Mouse (Mus musculus): Measurements from ENCODE around the gene Lnpk.

Gene Lnpk

DNA sequence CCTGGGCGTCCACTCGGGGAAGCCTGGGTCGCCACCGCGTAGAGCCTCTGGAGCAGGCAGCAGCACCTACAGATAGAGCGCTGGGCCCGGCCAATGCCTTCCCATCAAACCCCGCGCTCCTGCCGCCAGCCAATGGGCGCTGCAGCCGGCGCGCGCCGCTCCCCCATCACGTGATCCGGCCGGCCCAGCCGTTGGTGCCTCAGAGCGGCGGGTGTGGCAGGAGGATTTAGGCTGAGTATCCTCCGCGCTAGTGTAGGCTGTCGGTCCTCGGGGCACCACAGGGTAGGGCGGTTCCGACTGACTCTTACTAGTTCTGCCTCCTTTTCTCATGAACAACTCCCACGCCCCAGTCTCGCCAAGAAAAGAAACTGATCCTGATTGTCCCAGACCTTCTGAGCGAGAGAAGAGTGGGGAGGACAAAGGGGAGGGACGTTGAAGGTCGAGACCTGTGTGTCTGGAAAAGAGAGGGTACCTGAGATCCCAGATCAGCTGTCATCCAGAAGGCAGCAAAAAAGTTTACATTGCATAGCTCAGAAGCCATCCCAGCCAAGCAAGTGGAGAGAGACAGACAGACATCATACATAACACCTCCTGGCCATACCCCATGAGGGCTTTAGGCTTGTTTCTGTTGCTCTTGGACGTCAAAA, at the start of gene Lnpk:
Gene Lnpk, minus strand, starts transcription at position 593 of the 647 bp plus-strand sequence.
- DNase-seq (ENCODE audit: low read depth in 1 of 2, low spot score in 2 of 2), result peak; percentile 63 to 81

DNA sequence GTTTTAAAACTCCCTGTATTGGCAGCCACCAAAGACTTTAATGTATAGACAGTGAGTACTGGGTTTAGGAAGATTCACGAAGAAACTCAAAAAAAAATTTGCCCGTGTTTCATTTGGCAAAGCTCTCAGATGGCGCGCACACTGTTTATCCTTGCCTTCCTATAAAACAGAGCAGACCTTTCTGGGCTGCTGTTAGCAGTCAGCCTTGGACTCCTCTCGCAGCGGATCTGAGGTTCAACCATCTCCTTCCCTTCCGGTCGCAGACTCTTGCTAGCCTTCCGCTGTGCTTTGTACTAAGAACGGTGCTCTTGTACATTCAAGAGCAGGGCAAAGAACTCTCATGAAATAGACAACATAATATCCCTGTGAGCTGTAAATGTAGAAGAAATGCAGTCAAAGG, 41.1 kb upstream of the Lnpk start:
- no peak for DNase-seq (ENCODE audit: low read depth in 1 of 2, low spot score in 2 of 2)

DNA sequence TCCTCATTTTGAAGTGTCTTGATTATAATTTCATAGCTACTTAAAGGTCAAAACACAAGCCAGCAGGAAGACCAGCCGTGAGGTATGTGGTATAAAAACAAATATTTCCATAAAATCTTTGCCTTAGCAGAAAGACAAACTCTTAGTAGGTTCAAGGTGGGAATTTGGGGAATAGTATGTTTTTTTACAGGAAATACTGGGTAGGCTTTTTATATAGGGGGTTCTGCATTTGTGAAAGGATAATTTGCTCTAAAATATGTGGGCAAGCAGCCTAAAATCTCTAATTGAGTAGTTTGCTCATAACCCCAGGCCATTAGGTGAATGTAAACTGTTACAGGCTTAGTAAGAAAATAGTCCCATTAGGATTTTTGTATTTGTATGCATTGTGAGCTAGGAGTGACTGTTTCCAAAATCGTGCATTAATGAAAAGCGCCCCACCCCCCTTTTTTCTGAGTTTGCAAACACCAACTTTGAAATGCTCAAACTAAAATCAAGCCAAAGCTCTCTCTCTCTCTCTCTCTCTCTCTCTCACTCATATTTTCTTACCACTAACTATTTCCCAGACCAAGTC, 40.5 kb upstream of the Lnpk start:
- no peak for DNase-seq (ENCODE audit: low read depth in 1 of 2, low spot score in 2 of 2)

DNA sequence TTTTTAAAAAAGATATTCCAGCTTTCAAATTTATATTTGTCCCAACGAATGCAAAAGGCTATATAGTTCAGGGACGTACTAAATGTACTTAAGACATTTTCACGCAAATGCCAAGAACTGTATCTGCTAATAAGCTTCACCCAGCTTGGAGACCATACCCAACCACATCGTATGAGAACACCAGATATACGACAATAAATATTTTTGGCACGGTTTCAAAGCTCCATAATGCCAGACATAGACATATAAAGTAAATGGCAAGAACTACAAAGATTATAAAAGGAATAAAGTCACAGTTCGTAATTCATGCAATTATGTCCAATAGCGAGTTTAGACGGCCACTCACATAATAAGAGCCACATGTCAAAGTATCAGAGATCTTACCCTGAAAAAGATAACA, 38.5 kb upstream of the Lnpk start:
- no peak for DNase-seq (ENCODE audit: low read depth in 1 of 2, low spot score in 2 of 2)

DNA sequence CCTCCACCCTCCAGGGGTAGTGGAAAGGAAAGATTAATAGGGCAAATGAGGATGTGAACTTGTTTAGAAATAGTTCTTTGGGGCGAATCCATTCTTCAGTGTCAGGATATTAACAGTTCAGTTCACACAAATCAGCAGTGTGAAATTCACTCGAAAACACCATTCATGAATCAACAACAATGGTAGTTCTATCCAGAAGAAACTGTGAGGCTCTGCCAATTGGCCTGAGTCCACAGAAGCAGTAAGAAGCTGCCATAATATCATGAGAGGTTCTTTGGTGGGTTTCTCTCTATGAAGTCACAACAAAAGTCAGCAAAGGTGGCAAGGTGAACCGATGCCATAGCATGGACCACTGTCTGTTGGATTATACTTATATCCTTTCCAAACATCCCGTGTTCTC, 32.2 kb upstream of the Lnpk start:
- DNase-seq (ENCODE audit: low read depth in 1 of 2, low spot score in 2 of 2), result no peak

DNA sequence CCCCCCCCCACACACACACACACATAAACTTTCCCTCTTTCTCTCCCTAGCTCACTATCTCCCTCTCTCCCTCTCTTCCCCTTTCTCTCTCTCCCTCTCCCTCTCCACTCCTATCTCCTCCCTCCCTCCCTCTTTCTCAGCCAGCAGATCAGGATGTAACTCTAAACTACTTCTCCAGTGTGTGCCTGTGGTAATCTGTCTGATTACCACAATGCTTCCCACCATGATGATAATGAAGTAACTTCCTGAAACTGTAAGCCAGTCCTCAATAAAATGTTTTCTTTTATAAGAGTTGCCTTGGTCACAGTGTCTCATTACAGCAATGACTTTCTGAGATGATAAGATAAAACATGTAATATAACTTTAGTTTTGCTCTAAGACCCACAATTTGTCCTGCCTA, 30.1 kb upstream of the Lnpk start:
- no peak for DNase-seq (ENCODE audit: low read depth in 1 of 2, low spot score in 2 of 2)

DNA sequence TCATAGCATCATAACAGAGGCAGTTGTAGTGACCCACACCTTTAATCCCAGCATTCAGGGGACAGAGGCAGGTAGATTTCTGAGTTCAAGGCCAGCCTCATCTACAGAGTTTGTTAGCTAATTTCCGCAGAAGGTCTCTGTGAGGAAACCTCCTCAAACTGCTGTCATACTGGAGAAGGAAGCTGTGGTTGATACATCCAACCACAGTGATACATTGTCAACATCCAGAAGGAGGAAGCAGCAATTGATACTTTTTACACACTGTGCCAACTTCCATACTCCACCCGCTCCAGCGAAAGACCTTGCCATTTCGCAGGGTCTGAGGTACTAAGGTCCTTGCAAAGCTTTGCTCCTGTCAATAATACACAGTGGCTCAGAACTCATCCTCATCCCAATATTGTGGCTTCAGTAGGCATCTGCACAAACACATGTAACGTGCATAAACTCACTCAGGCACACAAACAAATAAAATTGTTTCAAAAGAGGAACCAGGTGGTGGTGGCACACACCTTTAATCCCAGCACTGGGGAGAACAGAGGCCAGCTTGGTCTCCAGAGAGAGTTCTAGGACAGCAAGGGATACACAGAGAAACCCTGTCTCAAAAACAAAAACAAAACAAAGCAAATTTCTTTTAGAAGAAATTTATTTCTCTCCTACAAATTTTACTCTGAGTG, 27.0 kb upstream of the Lnpk start:
- peak; percentile 3 to 18 for DNase-seq (ENCODE audit: low read depth in 1 of 2, low spot score in 2 of 2)

DNA sequence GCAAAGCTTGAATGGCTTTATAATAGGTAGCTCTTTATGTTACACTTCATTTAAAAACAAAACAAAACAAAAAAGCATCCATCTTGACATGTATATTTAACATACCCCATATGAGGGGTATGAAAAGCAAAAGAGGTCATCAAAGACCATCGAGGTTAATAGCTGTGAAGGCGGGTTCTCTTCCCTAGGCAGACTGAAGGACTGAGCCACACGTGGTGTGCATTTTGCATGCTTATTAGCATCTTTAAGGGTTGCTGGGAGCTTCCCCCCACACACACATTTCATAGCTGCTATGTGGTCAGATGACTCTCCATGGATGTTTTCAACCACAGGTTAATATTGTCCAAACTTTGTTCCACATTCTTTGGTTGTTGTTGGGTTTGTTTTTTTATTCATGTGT, 24.8 kb upstream of the Lnpk start:
- no peak for DNase-seq (ENCODE audit: low read depth in 1 of 2, low spot score in 2 of 2)

DNA sequence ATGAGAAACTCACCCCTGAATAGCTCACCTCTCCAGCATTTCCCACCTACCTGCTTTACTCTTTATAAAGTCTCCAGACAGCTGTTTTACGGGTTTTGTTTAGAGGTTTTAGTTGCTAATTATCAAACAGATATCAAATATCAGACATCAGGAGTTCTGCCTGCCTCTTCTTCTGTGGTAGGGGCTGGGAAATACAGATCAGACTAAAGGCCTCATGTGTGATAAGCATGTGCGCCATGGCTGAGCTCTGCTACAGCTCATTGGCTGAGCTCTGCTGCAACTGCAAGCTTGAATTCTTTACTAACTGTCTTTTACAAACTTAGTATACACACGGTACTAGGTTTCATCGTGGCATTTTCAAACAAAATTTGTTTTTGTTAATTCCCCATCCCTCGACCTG, 23.2 kb upstream of the Lnpk start:
- DNase-seq (ENCODE audit: low read depth in 1 of 2, low spot score in 2 of 2), result no peak

DNA sequence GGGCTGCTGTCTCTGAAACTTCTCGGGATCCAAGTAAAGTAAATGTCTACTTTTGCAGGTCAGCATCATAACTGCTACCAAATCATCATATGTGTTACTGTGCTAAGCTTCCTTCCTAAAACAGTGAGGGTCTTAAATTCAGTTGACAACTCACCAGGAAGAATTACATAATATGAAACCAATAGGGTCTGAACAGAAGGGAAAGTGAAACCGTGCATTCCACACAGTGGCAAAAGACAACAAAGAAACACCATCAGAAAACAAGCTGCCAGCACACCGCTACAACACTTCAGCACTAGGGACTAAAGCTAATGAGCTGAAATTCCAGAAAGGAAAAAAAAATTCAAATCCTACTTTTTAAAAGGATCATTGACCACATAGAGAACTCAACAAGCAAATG, 17.9 kb upstream of the Lnpk start:
- no peak for DNase-seq (ENCODE audit: low read depth in 1 of 2, low spot score in 2 of 2)

DNA sequence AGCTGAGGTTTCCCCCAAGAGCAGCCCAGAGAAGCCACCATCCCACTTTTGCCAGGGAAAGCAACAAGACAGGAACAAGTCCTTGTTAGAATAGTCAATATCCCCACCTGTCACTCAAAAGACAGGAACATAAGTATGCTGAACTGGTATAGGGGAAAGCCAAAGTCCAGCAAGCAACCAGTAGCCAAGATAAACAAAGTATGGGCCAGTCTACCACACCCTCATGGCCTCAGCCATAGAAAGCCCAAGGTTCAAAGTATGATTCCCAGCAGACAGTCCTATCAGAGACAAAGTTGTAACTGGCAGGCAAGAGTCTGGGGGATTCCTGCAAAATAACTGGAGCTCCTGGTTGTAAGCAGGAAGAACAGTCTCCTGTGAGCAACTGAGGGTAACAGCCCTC, 16.9 kb upstream of the Lnpk start:
- no peak for DNase-seq (ENCODE audit: low read depth in 1 of 2, low spot score in 2 of 2)

DNA sequence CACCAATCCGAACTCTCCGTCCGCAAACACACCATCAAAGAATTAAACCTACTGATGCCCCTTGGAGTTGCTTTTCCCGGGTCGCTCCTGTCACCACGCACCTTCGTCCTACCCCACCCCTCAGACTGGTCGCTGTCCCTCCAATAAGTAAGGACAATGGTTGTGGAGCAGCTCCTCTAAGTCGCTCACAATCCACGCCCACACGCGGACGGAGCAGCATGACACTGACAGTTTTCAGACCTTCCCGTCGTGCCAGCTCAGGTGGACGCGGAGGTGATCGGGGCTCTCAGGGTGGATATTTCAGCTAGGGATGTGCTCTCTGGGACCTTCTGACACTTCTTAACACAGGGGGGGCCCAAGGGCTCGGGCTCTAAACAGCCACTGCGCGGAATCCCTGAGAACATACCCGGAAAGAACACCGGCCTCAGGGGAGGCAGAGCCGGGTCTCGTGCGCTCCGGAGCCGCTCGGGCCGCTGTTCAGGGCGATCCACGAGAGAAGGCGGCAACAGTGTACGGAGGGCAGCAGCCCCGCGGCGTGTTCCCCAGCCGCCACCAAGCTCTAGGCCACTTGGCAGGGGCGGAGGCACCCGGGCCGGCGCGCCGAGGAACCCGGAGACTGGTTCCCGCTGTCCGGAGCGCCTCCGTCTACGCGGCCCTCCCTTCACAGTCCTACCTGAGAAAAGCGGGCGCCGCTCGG, 941 bp downstream of the Lnpk start:
- no peak for DNase-seq (ENCODE audit: low read depth in 1 of 2, low spot score in 2 of 2)

DNA sequence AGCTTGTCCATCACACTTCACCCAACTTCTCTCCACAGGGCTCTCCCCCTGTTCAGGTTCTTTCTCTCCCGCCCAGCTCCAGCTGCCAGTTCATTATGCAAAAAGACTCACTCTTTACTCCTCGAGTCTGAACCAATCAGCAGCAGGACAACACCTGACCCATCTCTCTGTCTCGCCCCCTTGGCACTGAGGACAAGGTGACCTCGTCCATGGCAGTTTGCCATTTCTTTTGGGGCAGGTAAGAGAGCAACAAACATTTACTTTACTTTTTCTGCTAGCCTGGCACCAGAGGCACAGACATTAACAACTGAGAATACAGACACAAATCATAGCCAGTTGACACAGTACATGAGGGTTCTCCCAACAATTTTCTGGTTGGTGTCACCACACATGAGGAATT, 8.8 kb downstream of the Lnpk start:
- DNase-seq (ENCODE audit: low read depth in 1 of 2, low spot score in 2 of 2), result no peak

DNA sequence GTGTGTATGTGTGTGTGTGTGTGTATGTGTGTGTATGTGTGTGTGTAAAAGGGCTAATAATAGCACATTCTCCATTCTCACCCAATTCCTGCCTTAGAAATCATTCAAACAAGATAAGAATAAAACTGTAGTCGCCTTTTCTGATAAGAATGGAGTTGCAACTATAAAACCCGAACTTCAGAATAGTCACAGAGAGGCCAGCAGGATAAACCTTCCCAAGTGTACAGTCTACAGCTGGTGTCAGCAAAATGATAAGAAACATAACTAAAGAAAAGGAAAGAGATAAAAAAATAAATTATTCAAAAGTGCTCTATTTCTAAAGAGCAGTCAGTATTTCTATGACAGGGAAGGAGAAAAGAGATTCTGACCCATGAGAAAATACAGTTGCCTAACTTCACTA, 19.4 kb downstream of the Lnpk start:
- no peak for DNase-seq (ENCODE audit: low read depth in 1 of 2, low spot score in 2 of 2)

DNA sequence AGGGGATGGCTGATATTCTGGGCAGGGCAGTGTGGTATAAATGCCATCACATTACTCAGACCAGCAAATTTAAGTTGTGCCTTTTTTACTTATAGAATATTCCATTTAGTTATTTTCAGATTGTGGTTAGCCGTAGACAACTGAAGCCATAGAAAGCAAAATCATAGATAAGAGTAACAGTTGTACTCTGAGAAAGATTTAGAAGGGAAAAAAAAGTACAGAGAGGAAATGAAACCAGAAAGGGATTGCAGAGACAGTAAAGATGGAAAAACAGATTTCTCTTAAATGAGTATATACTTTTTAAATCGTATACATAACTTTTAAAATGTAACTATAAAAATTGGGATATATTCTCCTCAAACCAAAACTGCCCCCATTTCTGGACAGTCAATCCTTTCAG, 20.1 kb downstream of the Lnpk start:
- DNase-seq (ENCODE audit: low read depth in 1 of 2, low spot score in 2 of 2), result no peak

DNA sequence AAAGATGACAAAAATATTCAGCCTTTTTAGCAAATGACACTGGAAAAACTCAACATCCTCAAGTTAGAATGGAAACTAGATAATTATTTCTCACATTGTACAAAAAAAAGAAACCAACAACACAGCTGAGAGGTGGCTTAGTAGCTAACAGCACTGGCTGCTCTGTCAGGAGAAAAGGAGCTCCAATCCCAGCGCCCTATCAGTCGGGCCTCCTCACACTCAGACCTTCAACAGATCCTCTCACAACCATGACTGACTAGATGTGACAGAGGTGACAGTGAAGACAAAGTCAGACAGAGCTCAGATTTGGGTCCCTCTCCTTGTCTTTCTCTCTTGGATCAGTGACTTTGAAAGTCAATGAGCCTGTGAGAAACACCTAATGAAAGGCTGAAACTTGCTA, 21.8 kb downstream of the Lnpk start:
- DNase-seq (ENCODE audit: low read depth in 1 of 2, low spot score in 2 of 2), result no peak

DNA sequence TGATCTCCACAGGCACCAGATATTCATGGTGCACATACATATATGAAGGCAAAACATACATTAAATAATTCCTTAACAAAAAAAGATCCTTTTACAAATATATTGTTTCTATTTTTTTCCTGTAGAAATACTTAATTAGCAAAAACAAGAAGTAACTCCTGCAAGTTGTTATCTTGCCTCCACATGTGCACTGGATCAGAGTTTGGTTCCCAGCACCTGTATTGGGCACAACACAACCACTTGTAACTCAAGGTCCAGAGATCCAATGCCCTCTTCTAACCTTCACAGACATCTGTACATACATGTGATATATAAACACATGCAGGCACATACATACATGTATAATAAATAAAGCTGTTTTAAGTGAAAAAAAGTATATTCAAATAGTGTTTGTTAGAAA, 27.3 kb downstream of the Lnpk start:
- DNase-seq (ENCODE audit: low read depth in 1 of 2, low spot score in 2 of 2), result no peak

DNA sequence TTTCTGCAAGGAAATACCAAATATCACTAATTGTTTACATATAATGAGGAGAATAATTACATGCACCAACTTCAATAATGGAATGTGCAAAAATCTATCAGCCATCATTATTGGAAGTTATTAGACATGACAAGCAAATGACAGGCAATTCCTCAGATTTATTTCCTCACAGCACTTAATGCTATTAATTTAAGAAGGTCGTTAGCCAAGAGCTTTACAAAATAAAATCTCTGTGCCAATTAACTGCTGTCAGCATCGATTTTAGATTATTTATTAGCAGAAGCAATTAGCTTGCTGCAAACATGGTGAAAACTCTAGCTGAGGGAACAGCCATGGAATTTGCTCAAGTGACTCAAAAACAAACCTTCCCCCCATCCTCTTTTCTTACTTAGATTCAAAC, 30.9 kb downstream of the Lnpk start:
- DNase-seq (ENCODE audit: low read depth in 1 of 2, low spot score in 2 of 2), result no peak

DNA sequence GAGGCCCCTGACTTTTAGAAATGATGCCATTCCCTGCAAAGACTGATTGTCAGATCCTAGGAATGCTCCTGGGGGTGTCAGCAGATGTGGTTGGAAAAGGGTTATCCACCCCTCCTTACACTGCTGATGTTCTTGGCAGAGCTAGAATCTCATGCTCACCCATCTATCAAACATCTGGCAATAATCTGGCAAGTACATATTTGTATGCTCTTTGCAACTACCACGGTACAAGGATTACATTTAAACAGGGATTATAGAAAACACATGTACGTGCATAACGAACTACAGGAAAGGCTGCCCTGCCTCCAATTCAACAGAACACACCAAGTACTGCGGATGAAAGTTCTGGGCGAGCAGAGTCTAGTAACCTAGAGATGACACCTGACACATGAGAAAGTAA, 70.9 kb downstream of the Lnpk start:
- DNase-seq (ENCODE audit: low read depth in 1 of 2, low spot score in 2 of 2), result no peak

DNA sequence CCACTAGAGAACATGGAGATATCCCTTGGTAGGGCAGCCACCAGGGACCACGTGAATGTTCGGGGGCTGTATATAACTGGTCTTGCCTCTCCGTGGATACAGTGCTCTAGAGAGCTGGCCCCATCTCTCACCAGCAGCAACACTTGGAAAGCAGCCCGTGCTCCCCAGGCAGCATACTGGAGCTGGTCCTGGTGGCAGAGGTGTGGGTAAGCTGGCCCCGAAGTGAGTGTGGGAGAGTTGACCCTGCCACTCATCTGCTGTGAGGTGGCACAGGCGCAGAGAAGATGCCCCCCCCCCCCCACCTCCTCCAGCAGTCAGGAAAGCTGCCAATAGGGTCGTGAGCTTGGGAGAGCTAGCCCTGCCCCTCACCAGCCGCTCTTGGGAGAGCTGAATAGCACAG, 72.8 kb downstream of the Lnpk start:
- no peak for DNase-seq (ENCODE audit: low read depth in 1 of 2, low spot score in 2 of 2)

DNA sequence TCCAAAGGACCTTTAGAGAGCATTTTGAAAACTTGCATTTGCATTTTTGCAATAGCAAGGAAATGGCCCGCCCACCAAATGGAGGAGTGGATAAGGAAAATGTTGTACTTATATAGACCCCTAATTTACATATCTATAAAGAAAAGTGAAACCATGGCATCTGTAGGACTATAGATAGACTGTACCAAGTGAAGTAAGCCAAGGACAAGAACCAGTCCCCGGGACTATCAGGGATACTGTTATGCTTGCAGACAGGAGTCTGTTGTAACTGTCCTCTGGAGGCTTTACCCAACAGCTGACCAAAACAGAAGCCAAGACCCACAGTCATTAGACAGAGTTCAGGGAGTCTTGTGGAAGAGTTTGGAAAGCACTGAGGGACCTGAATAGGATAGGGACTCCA, 78.9 kb downstream of the Lnpk start:
- no peak for DNase-seq (ENCODE audit: low read depth in 1 of 2, low spot score in 2 of 2)

DNA sequence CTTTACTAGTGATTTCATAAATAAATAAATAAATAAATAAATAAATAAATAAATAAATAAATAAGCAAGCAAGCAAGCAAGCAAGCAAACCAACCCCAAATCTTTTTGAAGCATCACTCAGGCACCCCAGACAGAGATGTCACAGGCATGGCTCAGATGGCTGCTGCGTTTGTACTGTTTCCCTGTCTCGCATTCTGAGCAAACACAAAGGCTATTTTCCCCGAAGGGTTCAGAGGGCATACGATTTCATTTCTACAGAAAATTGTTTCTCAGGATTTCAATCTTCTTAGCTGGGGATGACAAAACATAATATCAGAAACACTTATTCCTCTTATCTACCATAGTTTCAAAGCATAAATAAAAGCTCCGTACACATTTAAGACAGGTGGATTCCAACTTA, 81.4 kb downstream of the Lnpk start:
- DNase-seq (ENCODE audit: low read depth in 1 of 2, low spot score in 2 of 2), result no peak
